Mouse (Mus musculus) mesoderm, embryonic 11.5 days (tissue): ENCODE results near the gene Nuak1.
"Not testable (repeated sequence)": the region's sequence is repeated elsewhere in the genome, so short reads cannot be mapped to it uniquely, and the experiment has no call there.

Experiments used
- DNase-seq: peaks from one replicate; pipeline ENCODE4 v3.0.0-alpha.2; 2012; ENCODE audit warnings: low read depth, low spot score

Nuak1 gene

GRCm38 (mm10) chr10:84440541-84441433 is at the start of gene Nuak1:
Nuak1 (minus strand) TSS chr10:84440597.
- DNase-seq: peak; percentile 89

- DNase-seq: no peak
These were observed 49.7 kb upstream of the Nuak1 start for GRCm38 (mm10) chr10:84490115-84490514.

GRCm38 (mm10) chr10:84488315-84488714 is 47.9 kb upstream of the Nuak1 start:
- DNase-seq: peak; percentile 66

GRCm38 (mm10) chr10:84484661-84485060 is 44.3 kb upstream of the Nuak1 start:
- DNase-seq: no peak

- no peak for DNase-seq
These were observed 43.2 kb upstream of the Nuak1 start for GRCm38 (mm10) chr10:84483553-84483952.

GRCm38 (mm10) chr10:84483069-84483468 is 42.7 kb upstream of the Nuak1 start:
- DNase-seq: no peak

- not testable (repeated sequence) for DNase-seq
These were observed 42.0 kb upstream of the Nuak1 start for GRCm38 (mm10) chr10:84482418-84482817.

GRCm38 (mm10) chr10:84481327-84481671 is 40.9 kb upstream of the Nuak1 start:
- DNase-seq: no peak

- no peak for DNase-seq
These were observed 40.4 kb upstream of the Nuak1 start for GRCm38 (mm10) chr10:84480667-84481326.

- no peak for DNase-seq
These were observed 39.7 kb upstream of the Nuak1 start for GRCm38 (mm10) chr10:84480146-84480545.

GRCm38 (mm10) chr10:84477613-84478076 is 37.2 kb upstream of the Nuak1 start:
- DNase-seq: peak; percentile 87

GRCm38 (mm10) chr10:84477045-84477612 is 36.7 kb upstream of the Nuak1 start:
- peak; percentile 31 for DNase-seq

GRCm38 (mm10) chr10:84467555-84468164 is 27.3 kb upstream of the Nuak1 start:
- DNase-seq: no peak

GRCm38 (mm10) chr10:84465511-84465910 is 25.1 kb upstream of the Nuak1 start:
- no peak for DNase-seq

- no peak for DNase-seq
These were observed 20.2 kb upstream of the Nuak1 start for GRCm38 (mm10) chr10:84460420-84461101.

GRCm38 (mm10) chr10:84458094-84458493 is 17.7 kb upstream of the Nuak1 start:
- DNase-seq: no peak

GRCm38 (mm10) chr10:84457539-84457938 is 17.1 kb upstream of the Nuak1 start:
- no peak for DNase-seq

- DNase-seq: no peak
These were observed 16.4 kb upstream of the Nuak1 start for GRCm38 (mm10) chr10:84456632-84457320.

- no peak for DNase-seq
These were observed 11.5 kb upstream of the Nuak1 start for GRCm38 (mm10) chr10:84451883-84452282.

- DNase-seq: peak; percentile 90
These were observed 10.3 kb upstream of the Nuak1 start for GRCm38 (mm10) chr10:84450654-84451053.

GRCm38 (mm10) chr10:84449733-84450132 is 9.3 kb upstream of the Nuak1 start:
- DNase-seq: no peak
